Mouse (Mus musculus) erythroblast, embryonic 14.5 days (primary cell): Measurements from ENCODE around the gene 5031410I06Rik.
"Not testable (repeated sequence)": the region's sequence is repeated elsewhere in the genome, so short reads cannot be mapped to it uniquely, and the experiment has no call there.

ENCODE experiments used
- GATA1 ChIP-seq: IDR thresholded peaks from 2 replicates; pipeline ENCODE4 v1.6.1; 2012; ENCODE audit warnings: low read length, inconsistent platforms, mixed read lengths
- TAL1 ChIP-seq: IDR thresholded peaks from 3 replicates; pipeline ENCODE4 v1.6.1; 2012; ENCODE audit warnings: low read length, inconsistent platforms, mixed read lengths

GRCm38 (mm10) chr5:26121321-26121720 is 16.2 kb upstream of the 5031410I06Rik start, which contains the start of gene Gm10220:
- not testable (repeated sequence) for TF ChIP-seq GATA1, TAL1
